Mouse (Mus musculus): ENCODE results near the gene Cox16. TPM values are rescaled to one million over a fixed set of nuclear protein-coding genes. Genes with fewer than 3 reads are reported as not detected.
"Not testable (repeated sequence)": the region's sequence is repeated elsewhere in the genome, so short reads cannot be mapped to it uniquely, and the experiment has no call there.

The Cox16 gene
- polyA plus RNA-seq (2016; fragmentation: Nextera tagmentation; extraction: Ambion mirVana) = 121 and 127 TPM in 2 replicates

DNA sequence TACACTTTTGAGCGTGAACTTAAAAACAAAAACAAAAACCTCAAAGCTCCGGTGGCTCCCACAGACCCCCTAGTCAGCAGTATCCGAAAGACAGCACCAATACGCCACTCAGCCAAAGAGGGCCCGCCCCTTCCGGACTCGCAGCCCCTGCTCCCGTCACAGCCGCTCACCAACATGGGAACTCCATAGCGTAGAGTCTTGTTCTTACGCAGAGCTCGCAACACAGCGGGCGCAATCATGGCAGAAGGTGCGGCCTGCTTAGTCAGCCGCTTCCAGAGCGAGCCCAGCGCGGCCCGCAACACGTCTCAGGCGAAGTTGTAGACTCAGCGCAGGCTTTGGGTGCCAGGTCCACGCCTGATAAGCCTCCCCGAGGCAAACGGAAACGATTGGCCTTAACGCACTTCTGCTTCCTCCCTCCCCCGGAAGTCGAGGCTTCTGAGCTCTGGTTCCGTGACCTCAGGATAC is at the start of gene Cox16:
Gene Cox16 (minus strand): TSS at position 401 of the 465 bp plus-strand sequence.
- Histone ChIP-seq H3K9ac (peak within 1 kb of the TSS; percentile 54), H3K27me3 (no peaks in the 10 kb centered on the region), H3K9me3 (no peaks in the 10 kb centered on the region), H3K4me3 (peak within 1 kb of the TSS; percentile 55), H3K27ac (peak within 1 kb of the TSS; percentile 90), H3K36me3 (no peaks in the 10 kb centered on the region), H3K4me2 (replicated peaks) (peak within 1 kb of the TSS; percentile 44), H3K4me1 (no peaks in the 10 kb centered on the region)
- WGBS = under 1% methylated on average over 31 of the region's 31 CpGs
- peak; percentile 98 for ATAC-seq (ENCODE audit: insufficient number of reproducible peaks, insufficient read depth, low FRiP score, low TSS enrichment)

- H3K27me3 ChIP-seq = no peaks in the 10 kb centered on the region
- H3K4me1 ChIP-seq = peaks cover 9% of the 10 kb centered on the region
- no peaks in the 10 kb centered on the region for H3K36me3 ChIP-seq
- peak overlapping the region; percentile 67; the same call in 1 of the 2 replicates for H3K27ac ChIP-seq
- H3K4me2 ChIP-seq (replicated peaks) = peak overlapping the region; percentile 57
- 37% methylated on average over 4 of the region's 4 CpGs for WGBS
- H3K9me3 ChIP-seq = no peaks in the 10 kb centered on the region
- peak overlapping the region; percentile 85 for H3K4me3 ChIP-seq
- H3K9ac ChIP-seq = peak overlapping the region; percentile 60
- no peak for ATAC-seq (ENCODE audit: insufficient number of reproducible peaks, insufficient read depth, low FRiP score, low TSS enrichment)
Measured at GRCm38 (mm10) chr12:81533029-81533419, 48.1 kb upstream of the Cox16 start.

- peaks cover 9% of the 10 kb centered on the region for H3K4me1 ChIP-seq
- peak; percentile 91 for ATAC-seq (ENCODE audit: insufficient number of reproducible peaks, insufficient read depth, low FRiP score, low TSS enrichment)
- H3K9me3 ChIP-seq = no peaks in the 10 kb centered on the region
- peak within 1 kb of the TSS; percentile 60 for H3K9ac ChIP-seq
- peak within 1 kb of the TSS; percentile 67 for H3K27ac ChIP-seq
- H3K4me2 ChIP-seq (replicated peaks) = peak within 1 kb of the TSS; percentile 57
- no peaks in the 10 kb centered on the region for H3K27me3 ChIP-seq
- peak within 1 kb of the TSS; percentile 85 for H3K4me3 ChIP-seq
- WGBS = under 1% methylated on average over 46 of the region's 46 CpGs
- no peaks in the 10 kb centered on the region for H3K36me3 ChIP-seq
Measured at GRCm38 (mm10) chr12:81532316-81533028, 47.5 kb upstream of the Cox16 start, which contains the start of the genes Gm20498 and Synj2bp. Gene Gm20498 (minus strand): TSS chr12:81532905. Gene Synj2bp (minus strand): TSS chr12:81532911.

DNA sequence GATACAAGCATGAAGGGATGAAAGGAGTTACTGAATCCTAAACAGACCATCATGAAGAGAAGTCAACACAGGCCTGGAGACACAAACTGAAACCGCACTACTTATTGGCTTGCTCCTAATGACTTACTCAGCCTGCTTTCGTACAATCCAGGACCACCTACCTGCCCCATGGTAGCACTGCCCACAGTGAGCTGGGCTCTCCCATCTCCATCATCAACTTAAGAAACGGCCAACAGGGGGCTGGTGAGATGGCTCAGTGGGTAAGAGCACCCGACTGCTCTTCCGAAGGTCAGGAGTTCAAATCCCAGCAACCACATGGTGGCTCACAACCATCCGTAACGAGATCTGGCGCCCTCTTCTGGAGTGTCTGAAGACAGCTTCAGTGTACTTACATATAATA is 45.7 kb upstream of the Cox16 start:
- not testable (repeated sequence) for H3K4me3 ChIP-seq; H3K9me3 ChIP-seq; H3K27ac ChIP-seq; H3K27me3 ChIP-seq; H3K4me2 ChIP-seq (replicated peaks); H3K4me1 ChIP-seq; H3K36me3 ChIP-seq; H3K9ac ChIP-seq; ATAC-seq (ENCODE audit: insufficient number of reproducible peaks, insufficient read depth, low FRiP score, low TSS enrichment)
- 76% methylated on average over 7 of the region's 8 CpGs for WGBS

GRCm38 (mm10) chr12:81496906-81497305 is 12.0 kb upstream of the Cox16 start:
- H3K4me2 ChIP-seq (replicated peaks); ATAC-seq (ENCODE audit: insufficient number of reproducible peaks, insufficient read depth, low FRiP score, low TSS enrichment): not testable (repeated sequence)
- 98% methylated on average over 9 of the region's 9 CpGs for WGBS

GRCm38 (mm10) chr12:81490491-81490890 is 5.6 kb upstream of the Cox16 start:
- 92% methylated on average over 5 of the region's 5 CpGs for WGBS
- Histone ChIP-seq H3K36me3 (no peaks in the 10 kb centered on the region), H3K4me2 (replicated peaks) (no peak overlapping the region), H3K27ac (no peak overlapping the region), H3K9me3 (no peaks in the 10 kb centered on the region), H3K27me3 (no peaks in the 10 kb centered on the region), H3K4me3 (no peak overlapping the region), H3K9ac (no peak overlapping the region), H3K4me1 (no peaks in the 10 kb centered on the region)
- ATAC-seq (ENCODE audit: insufficient number of reproducible peaks, insufficient read depth, low FRiP score, low TSS enrichment) = no peak

More at GRCm38 (mm10) chr12:81496906-81497305, 12.0 kb upstream of the Cox16 start:
- H3K9ac ChIP-seq, H3K4me3 ChIP-seq, H3K27me3 ChIP-seq, H3K4me1 ChIP-seq, H3K9me3 ChIP-seq, H3K27ac ChIP-seq: not testable (repeated sequence)
- peaks cover 12% of the 10 kb centered on the region; the same call in 1 of the 2 replicates for H3K36me3 ChIP-seq

- Histone ChIP-seq H3K4me2 (replicated peaks) (peak overlapping the region; percentile 44), H3K4me3 (peak overlapping the region; percentile 55), H3K4me1 (no peaks in the 10 kb centered on the region), H3K36me3 (no peaks in the 10 kb centered on the region), H3K27me3 (no peaks in the 10 kb centered on the region), H3K27ac (peak overlapping the region; percentile 90; the same call in 1 of the 2 replicates), H3K9me3 (no peaks in the 10 kb centered on the region), H3K9ac (no peak overlapping the region)
- WGBS = 41% methylated on average over 6 of the region's 6 CpGs
- ATAC-seq (ENCODE audit: insufficient number of reproducible peaks, insufficient read depth, low FRiP score, low TSS enrichment) = no peak
Measured at GRCm38 (mm10) chr12:81485311-81485710, 384 bp upstream of the Cox16 start.

- Histone ChIP-seq H3K4me1 (no peaks in the 10 kb centered on the region), H3K9me3 (no peaks in the 10 kb centered on the region), H3K4me2 (replicated peaks) (peak overlapping the region; percentile 44), H3K9ac (peak overlapping the region; percentile 54; the same call in 1 of the 2 replicates), H3K36me3 (no peaks in the 10 kb centered on the region), H3K27me3 (no peaks in the 10 kb centered on the region), H3K4me3 (peak overlapping the region; percentile 55), H3K27ac (peak overlapping the region; percentile 90)
- WGBS = 3% methylated on average over 7 of the region's 7 CpGs
- ATAC-seq (ENCODE audit: insufficient number of reproducible peaks, insufficient read depth, low FRiP score, low TSS enrichment) = no peak
Measured at GRCm38 (mm10) chr12:81484212-81484611, 715 bp downstream of the Cox16 start.

- H3K9ac ChIP-seq = no peak overlapping the region
- 35% methylated on average over 17 of the region's 17 CpGs for WGBS
- H3K27ac ChIP-seq = no peak overlapping the region
Measured at GRCm38 (mm10) chr12:81483656-81484055, 1.3 kb downstream of the Cox16 start.

GRCm38 (mm10) chr12:81459051-81459450 is 25.9 kb downstream of the Cox16 start:
- not testable (repeated sequence) for ATAC-seq (ENCODE audit: insufficient number of reproducible peaks, insufficient read depth, low FRiP score, low TSS enrichment); H3K27me3 ChIP-seq; H3K4me1 ChIP-seq; H3K9me3 ChIP-seq; H3K36me3 ChIP-seq; H3K4me3 ChIP-seq; H3K27ac ChIP-seq; H3K4me2 ChIP-seq (replicated peaks); H3K9ac ChIP-seq
- WGBS = 94% methylated on average over 7 of the region's 7 CpGs

More at GRCm38 (mm10) chr12:81483656-81484055, 1.3 kb downstream of the Cox16 start:
- Histone ChIP-seq H3K4me3 (peak overlapping the region; percentile 55), H3K27me3 (no peaks in the 10 kb centered on the region), H3K4me2 (replicated peaks) (peak overlapping the region; percentile 44), H3K9me3 (no peaks in the 10 kb centered on the region), H3K36me3 (no peaks in the 10 kb centered on the region), H3K4me1 (no peaks in the 10 kb centered on the region)
- ATAC-seq (ENCODE audit: insufficient number of reproducible peaks, insufficient read depth, low FRiP score, low TSS enrichment) = no peak

- not testable (repeated sequence) for H3K4me2 ChIP-seq (replicated peaks); H3K9me3 ChIP-seq; H3K4me1 ChIP-seq; ATAC-seq (ENCODE audit: insufficient number of reproducible peaks, insufficient read depth, low FRiP score, low TSS enrichment); H3K27ac ChIP-seq; H3K9ac ChIP-seq; H3K27me3 ChIP-seq; H3K4me3 ChIP-seq; H3K36me3 ChIP-seq
- 91% methylated on average over 9 of the region's 9 CpGs for WGBS
Measured at GRCm38 (mm10) chr12:81438985-81439384, 45.9 kb downstream of the Cox16 start.

GRCm38 (mm10) chr12:81434778-81435177 is 50.1 kb downstream of the Cox16 start:
- not testable (repeated sequence) for H3K9me3 ChIP-seq; H3K36me3 ChIP-seq; H3K4me3 ChIP-seq; H3K27me3 ChIP-seq; H3K27ac ChIP-seq; H3K4me1 ChIP-seq; H3K9ac ChIP-seq; ATAC-seq (ENCODE audit: insufficient number of reproducible peaks, insufficient read depth, low FRiP score, low TSS enrichment); H3K4me2 ChIP-seq (replicated peaks)
- 92% methylated on average over 2 of the region's 2 CpGs for WGBS
